Mouse (Mus musculus) lung, postnatal 25 days (tissue): ENCODE results near the gene Dctn3.
"Not testable (repeated sequence)": the region's sequence is repeated elsewhere in the genome, so short reads cannot be mapped to it uniquely, and the experiment has no call there.

ENCODE experiments used
- DNase-seq: peaks from one replicate; pipeline ENCODE4 v3.0.0; 2022; ENCODE audit warnings: low spot score

Dctn3 gene

GRCm38 (mm10) chr4:41698421-41699016, 24.5 kb downstream of the Dctn3 start:
- not testable (repeated sequence) for DNase-seq

DNA sequence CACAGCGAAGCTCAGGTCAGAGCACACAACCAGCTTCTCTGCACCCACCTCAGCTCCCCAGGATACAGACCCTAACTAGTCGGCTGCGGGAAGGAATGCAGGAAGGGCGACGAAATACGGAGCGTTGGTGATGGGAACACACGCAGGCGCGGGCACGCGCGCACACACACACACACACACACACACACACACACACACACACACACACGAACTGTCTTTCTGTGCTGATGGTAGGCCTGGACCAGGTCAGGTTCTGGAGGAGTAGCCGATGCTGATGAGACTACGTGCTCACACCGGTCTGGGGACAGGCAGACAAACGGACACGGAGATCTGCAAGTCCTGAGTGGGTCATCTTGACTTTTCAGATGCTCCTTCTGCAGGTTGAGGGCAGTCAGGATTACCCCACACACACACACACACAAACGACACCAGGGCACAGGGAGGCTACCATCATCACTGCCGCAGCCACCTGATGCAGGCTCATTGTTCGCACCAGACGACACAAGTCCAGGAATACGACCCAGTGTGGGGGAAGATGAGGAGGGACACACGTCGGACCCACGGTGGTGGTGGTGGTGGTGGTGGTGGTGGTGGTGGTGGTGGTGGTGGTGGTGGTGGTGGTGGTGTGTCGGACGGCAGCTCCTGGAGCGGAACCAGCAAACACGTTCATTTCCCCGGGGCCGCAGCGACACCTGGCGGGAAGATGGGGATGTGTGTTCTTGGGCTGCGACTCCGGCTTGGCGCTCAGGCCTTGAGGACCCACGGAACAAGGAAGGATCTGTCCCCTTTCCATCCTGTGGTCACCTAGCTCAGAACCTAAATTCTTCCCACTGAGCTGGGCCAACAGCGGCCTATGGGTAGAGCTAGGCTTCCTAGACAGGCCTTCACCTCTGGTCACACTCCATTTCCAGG, 25.8 kb downstream of the Dctn3 start, which contains the start of gene Cntfr:
Gene Cntfr (minus strand): TSS at position 160 of the 912 bp plus-strand sequence.
- peak; percentile 82 for DNase-seq

DNA sequence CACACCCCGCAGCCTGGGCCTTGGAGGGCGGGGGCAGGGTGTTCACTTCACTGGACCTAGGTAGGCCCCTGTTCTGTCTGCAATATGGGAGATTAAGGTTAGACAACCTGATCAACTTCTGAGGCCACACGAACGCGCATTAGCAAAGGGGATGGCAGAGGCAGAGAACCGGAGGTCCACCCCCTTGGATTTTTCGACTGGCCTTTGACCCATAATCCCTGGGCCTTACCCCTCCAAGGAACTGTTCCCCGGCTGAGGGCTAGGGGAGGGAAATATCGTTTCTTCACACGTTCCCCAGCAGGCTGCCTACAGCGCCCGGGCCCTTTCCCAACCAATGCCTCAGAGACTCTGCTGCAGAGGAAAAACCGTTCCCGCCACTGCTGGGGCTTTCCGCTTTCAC, 26.5 kb downstream of the Dctn3 start:
- DNase-seq: not testable (repeated sequence)

DNA sequence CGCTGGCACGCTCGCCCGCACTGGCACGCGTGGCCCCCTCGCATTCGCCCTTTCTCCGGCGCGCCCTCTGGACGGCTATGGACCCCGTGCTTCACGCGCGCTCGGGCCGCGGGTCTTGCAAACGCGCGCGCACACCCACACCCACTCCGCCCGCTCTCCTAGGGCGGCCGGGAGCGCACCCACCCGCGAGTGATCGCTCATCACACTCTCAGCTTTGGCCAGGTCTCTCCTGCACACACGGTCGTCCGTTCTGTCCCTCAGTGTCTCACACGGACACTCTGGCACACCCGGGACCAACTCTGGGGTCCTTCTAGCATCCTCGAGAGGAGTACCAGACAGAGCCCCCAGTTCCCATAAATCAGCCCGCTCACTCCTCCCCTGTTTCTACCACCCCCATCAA, 27.2 kb downstream of the Dctn3 start:
- DNase-seq: not testable (repeated sequence)

GRCm38 (mm10) chr4:41693511-41693910, 29.5 kb downstream of the Dctn3 start:
- not testable (repeated sequence) for DNase-seq

DNA sequence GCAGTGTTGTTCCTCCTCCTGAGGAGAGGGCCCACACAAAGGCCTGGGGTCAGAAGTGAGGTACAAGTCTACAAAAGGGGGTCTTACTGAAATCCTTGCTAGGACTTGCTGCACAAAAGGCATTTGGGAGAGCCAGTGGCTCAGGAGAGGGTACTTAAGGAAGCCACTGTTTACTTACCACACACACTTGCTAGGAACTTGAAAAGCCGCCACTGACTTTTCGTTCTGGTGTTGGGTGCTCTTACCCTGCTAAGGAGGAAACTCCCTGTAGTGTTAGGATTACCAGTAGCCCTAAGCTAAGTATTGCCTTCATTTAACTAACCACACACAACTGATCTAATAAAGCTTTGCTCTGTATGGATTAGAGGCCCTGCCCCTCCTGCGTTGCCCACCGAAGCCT, 33.0 kb downstream of the Dctn3 start:
- not testable (repeated sequence) for DNase-seq

- DNase-seq: not testable (repeated sequence)
Observed at GRCm38 (mm10) chr4:41688562-41688961, 34.4 kb downstream of the Dctn3 start.

DNA sequence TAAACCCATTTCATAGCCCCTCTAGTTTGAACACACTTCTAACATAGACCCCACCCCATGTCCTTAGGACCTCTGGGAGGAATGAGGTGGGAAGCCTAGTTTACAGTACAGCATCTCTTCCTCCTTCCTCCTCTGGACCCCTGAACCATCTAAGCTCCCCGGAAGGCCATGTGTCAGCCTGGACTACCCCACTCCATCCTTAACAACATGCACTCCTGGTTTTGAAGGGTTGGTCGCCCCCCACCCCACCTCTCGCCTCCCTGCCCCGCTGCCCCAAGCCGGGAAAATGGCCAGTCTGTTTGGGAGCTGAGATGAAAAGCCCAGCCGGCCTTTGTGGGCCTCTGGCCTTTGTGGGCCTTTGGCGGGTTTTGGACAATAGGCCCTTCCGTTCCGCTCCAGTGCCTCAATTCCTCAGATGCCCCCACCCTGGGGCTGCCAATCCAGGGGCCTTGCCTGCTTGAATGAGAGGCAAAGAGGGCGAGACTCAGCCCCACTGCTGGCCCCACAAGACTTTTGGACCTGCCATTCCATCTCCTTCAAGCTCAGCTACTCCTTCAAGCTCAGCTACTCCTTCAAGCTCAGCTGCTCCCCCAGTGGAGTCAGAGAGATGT, 37.0 kb downstream of the Dctn3 start:
- not testable (repeated sequence) for DNase-seq

DNA sequence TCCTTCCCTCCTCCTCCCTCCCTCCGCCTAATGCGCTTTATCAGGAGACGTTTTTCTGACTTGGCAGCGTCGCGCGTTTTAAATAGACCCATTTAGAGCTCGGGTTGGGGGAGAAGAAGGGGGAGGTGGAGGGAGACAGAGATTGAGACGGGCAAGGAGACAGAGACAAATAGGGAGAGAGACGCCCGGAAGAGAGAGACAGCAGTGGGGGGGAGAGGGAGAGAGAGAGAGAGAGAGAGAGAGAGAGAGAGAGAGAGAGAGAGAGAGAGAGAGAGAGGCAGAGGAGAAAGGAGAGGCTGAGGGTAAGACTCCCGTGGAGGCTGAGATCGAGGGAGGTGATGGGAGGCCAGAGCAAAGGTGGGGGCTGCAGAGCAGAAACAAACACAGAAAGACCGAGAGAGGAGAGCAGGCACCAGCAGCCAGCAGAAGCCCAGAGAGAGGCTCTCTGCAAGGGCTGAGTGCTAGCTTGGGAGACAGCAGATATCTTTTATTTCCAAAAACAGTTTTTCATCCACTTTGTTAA, 38.0 kb downstream of the Dctn3 start:
- DNase-seq: not testable (repeated sequence)

DNA sequence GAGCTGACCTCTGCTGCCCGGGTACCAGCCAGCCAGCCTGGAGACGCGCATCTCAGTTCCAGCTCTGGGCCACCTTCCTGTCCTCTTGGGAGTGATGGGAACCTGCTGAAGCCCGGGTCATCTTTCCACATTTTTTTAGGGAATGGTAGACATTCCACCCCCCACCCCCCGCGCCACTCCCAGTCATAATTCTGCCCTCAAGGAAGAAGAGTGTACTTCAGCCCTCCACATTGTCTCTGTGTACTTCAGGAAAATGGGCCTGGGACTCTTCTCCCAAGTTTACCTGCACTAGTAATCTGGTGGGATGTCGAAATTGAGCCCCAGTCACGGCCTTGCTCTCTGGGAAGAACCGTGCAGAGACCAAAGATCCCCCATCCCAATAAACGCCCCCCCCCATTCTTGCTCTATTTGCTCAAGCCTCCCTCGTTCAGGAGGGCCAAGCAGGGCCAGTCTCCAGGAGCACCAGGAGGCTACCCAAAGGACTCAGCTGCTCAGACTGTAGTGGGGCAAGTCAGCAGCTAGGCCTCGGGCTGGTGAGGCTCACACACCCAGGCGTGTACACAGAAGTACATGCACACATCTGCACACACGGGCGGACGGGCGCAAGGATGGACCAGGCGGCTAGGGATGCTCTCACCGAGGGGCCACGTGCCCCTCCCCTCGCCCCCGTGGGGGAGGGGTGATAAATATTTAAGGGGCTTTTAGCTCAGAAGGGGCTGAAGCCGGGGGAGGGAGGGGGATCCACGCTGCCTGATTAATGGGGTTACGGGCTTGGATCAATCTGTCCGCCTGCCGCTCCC, 38.6 kb downstream of the Dctn3 start:
- not testable (repeated sequence) for DNase-seq

DNA sequence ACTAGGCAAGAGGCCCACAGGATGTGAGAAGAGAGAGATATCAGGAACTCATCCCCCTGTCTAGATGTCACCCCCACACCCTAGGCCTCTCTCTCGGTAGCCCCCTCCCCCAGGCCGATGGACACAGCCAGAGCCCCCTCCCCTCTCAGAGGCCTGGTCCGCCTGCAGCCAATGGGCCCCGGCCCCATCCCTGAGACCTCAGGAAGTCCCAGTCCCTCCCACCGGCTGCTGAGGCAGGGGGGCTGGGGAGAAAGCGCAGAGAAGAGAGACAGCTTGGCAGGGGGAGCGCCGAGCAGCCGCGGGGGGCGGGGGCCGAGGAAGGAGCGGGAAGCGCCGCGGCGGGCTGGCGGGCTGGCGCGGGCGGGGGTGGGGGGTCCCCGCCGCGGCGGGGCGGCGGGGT, 39.7 kb downstream of the Dctn3 start:
- DNase-seq: not testable (repeated sequence)

- no peak for DNase-seq
Observed at GRCm38 (mm10) chr4:41682789-41683188, 40.2 kb downstream of the Dctn3 start.

- no peak for DNase-seq
Observed at GRCm38 (mm10) chr4:41681947-41682346, 41.0 kb downstream of the Dctn3 start.

DNA sequence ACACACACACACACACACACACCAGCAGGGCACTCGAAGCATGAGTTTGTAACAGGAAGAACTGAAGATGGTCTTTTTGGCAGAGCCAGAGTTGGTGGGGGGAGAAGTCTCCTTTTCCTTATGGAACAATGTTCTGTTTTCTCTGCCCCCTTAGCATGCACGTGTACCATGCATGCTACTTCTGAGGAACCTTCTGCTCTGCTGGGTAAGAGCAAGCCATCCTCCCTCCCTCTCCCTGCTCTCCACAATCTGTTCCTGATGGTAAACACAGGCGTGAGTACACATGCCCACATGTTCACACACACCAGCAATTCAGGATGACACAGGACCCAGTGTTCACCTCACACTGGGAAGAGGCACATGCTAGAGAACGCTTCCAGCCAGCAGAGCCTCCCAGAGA, 41.8 kb downstream of the Dctn3 start:
- no peak for DNase-seq

DNA sequence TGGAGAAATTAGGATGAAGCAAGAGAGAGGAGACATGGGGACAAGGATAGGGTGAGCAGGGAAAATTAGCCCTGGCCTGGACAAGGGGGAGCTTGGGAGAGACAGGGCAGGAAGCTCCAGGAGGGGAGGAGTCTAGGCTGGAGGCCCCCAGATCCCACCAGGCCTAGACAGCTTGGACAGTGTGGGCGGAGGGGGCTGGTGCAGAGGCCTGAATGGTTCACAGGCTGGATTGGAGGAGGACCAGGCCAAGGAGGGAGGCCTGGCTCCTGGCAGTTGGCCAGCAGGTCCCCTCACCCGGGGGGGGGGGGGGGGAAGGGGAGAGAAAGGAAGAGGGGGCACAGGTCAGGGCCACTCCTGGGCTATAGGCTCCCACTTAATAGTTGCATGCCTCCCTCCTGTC, 43.7 kb downstream of the Dctn3 start:
- no peak for DNase-seq

GRCm38 (mm10) chr4:41678863-41679262, 44.1 kb downstream of the Dctn3 start:
- DNase-seq: no peak

- DNase-seq: no peak
Observed at GRCm38 (mm10) chr4:41677006-41677629, 45.9 kb downstream of the Dctn3 start.

DNA sequence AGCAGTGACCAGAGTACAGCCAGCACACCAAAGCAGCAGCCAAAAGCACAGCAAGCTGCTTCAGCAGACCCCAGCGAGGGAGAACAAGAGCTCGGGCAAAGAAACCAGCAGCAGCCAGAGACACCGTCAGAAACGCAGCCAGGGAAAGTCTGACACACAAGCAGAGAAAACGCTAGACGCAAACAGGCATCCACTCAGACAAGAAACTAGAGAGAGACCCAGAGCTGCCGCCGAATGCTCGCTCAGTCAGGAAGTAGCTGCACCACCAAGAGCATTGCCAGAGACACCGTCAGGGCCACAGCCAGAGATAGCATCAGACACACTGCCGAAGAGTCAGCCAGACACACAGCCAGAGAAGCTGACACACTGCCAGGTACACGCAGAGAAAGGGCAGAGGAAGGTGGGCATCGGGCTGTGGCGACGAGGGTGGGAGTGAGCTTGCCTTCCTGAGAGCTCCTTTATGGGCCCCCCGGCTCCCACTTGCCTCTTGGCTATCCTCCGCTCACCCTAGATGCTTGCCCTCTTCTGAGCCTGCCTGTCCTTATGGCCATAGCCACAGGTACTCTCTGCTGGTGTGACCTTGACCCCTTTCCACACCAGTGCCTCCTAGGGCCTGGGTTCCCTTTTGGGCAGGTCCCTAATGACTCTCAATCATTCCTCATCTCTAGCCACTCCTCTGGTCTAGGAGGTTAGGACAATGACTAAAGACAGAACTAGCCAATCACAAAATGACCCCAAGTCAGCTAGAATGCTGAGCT, 46.5 kb downstream of the Dctn3 start:
- no peak for DNase-seq

DNA sequence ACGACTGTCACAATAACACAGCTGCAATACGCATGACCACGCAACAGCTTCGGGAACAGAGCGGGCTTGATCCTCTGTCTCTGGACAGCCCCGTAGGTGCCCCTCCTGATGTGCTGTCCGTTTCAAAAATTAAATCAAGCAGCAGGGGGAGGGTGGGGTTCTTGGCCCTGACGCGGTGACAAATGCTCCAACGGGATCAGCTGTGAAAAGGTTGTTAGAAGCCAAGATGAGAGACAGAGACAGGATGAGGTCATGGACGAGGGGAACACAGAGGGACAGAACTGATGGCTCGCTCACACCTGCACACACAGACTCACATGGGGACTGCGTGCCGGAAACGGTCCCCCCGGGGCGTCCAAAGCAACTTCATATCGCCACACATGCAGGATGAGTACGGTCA, 49.8 kb downstream of the Dctn3 start:
- no peak for DNase-seq

DNA sequence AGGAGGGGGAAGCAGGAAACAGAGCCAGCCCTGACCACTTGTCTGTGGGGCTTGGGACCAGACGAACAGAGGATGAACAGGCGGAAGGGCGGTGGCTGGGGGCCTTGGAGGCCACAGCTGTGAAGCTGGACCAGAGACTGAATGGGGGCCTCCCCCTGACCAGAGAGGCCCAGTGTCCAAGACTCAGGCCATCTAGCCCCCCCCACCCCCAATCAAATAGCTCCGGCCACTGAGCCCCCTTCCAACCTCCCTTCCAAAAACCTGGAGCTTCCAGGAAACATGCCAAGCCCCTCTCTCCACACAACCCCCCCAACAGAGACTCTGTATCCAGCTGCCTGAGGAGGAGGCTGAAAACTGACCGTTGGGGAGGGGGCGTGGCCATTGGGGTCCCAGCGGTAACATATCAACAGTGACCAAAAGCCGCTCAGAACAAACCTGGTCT, 50.4 kb downstream of the Dctn3 start:
- DNase-seq: no peak
